Mouse (Mus musculus): ENCODE measurements around the gene Bglap2. TPM values are rescaled to one million over a fixed set of nuclear protein-coding genes. Genes with fewer than 3 reads are reported as not detected.

Bglap2 gene
- polyA plus RNA-seq, 1 experiment from 2014 or later = not detected

Other genes starting within 250 kb of the Bglap2 start
- gene Mef2d, start 236.3 kb downstream of the Bglap2 start, polyA plus RNA-seq (2015; fragmentation: Nextera tagmentation; extraction: Ambion mirVana) = 40.5 and 44.7 TPM in 2 replicates
- gene Rhbg, start 124.0 kb downstream of the Bglap2 start, polyA plus RNA-seq (2015; fragmentation: Nextera tagmentation; extraction: Ambion mirVana) = 0.09 and 0.21 TPM in 2 replicates
- 0.19 TPM in 1 of 2 replicates, not detected in the other for gene Gm38392, start 91.5 kb downstream of the Bglap2 start, polyA plus RNA-seq (2015; fragmentation: Nextera tagmentation; extraction: Ambion mirVana)
- 13.4 and 16.1 TPM in 2 replicates for gene Tsacc, start 81.7 kb downstream of the Bglap2 start, polyA plus RNA-seq (2015; fragmentation: Nextera tagmentation; extraction: Ambion mirVana)
- gene Cct3, start 81.6 kb downstream of the Bglap2 start, polyA plus RNA-seq (2015; fragmentation: Nextera tagmentation; extraction: Ambion mirVana) = 383 and 394 TPM in 2 replicates
- 142 and 149 TPM in 2 replicates for gene Glmp, start 53.7 kb downstream of the Bglap2 start, polyA plus RNA-seq (2015; fragmentation: Nextera tagmentation; extraction: Ambion mirVana)
- 1.7 and 2.6 TPM in 2 replicates for gene Tmem79, start 42.6 kb downstream of the Bglap2 start, polyA plus RNA-seq (2015; fragmentation: Nextera tagmentation; extraction: Ambion mirVana)
- 50.1 and 51.0 TPM in 2 replicates for gene Smg5, start 42.4 kb downstream of the Bglap2 start, polyA plus RNA-seq (2015; fragmentation: Nextera tagmentation; extraction: Ambion mirVana)
- gene Paqr6, start 14.1 kb downstream of the Bglap2 start, polyA plus RNA-seq (2015; fragmentation: Nextera tagmentation; extraction: Ambion mirVana) = 3.2 and 4.2 TPM in 2 replicates
- gene Bglap3, start 6.0 kb downstream of the Bglap2 start, polyA plus RNA-seq (2015; fragmentation: Nextera tagmentation; extraction: Ambion mirVana) = 0.21 TPM in 1 of 2 replicates, not detected in the other
- gene Bglap, start 5.8 kb upstream of the Bglap2 start, polyA plus RNA-seq (2015; fragmentation: Nextera tagmentation; extraction: Ambion mirVana) = not detected in 2 replicates
- gene Pmf1, start 31.6 kb upstream of the Bglap2 start, polyA plus RNA-seq (2015; fragmentation: Nextera tagmentation; extraction: Ambion mirVana) = 98.2 and 98.4 TPM in 2 replicates
- gene Slc25a44, start 46.4 kb upstream of the Bglap2 start, polyA plus RNA-seq (2015; fragmentation: Nextera tagmentation; extraction: Ambion mirVana) = 13.3 and 13.7 TPM in 2 replicates
- gene Sema4a, start 82.5 kb upstream of the Bglap2 start, polyA plus RNA-seq (2015; fragmentation: Nextera tagmentation; extraction: Ambion mirVana) = 3.0 and 3.7 TPM in 2 replicates
- 127 and 129 TPM in 2 replicates for gene Lmna, start 131.3 kb upstream of the Bglap2 start, polyA plus RNA-seq (2015; fragmentation: Nextera tagmentation; extraction: Ambion mirVana)
- 5.3 and 5.7 TPM in 2 replicates for gene Mex3a, start 153.7 kb upstream of the Bglap2 start, polyA plus RNA-seq (2015; fragmentation: Nextera tagmentation; extraction: Ambion mirVana)
- 2.2 and 5.2 TPM in 2 replicates for gene Rab25, start 169.6 kb upstream of the Bglap2 start, polyA plus RNA-seq (2015; fragmentation: Nextera tagmentation; extraction: Ambion mirVana)
- 136 and 139 TPM in 2 replicates for gene Lamtor2, start 174.4 kb upstream of the Bglap2 start, polyA plus RNA-seq (2015; fragmentation: Nextera tagmentation; extraction: Ambion mirVana)
- gene Ubqln4, start 175.1 kb upstream of the Bglap2 start, polyA plus RNA-seq (2015; fragmentation: Nextera tagmentation; extraction: Ambion mirVana) = 28.8 and 32.0 TPM in 2 replicates
- 136 and 161 TPM in 2 replicates for gene Ssr2, start 197.2 kb upstream of the Bglap2 start, polyA plus RNA-seq (2015; fragmentation: Nextera tagmentation; extraction: Ambion mirVana)
- 76.7 and 85.5 TPM in 2 replicates for gene Arhgef2, start 227.3 kb upstream of the Bglap2 start, polyA plus RNA-seq (2015; fragmentation: Nextera tagmentation; extraction: Ambion mirVana)